Mouse (Mus musculus): ENCODE data around the gene Wapl.

Gene Wapl

GRCm38 (mm10) chr14:34772132-34772531, 98.4 kb downstream of the Wapl start:
- DNase-seq (ENCODE audit: low read depth, low spot score), result no peak

DNA sequence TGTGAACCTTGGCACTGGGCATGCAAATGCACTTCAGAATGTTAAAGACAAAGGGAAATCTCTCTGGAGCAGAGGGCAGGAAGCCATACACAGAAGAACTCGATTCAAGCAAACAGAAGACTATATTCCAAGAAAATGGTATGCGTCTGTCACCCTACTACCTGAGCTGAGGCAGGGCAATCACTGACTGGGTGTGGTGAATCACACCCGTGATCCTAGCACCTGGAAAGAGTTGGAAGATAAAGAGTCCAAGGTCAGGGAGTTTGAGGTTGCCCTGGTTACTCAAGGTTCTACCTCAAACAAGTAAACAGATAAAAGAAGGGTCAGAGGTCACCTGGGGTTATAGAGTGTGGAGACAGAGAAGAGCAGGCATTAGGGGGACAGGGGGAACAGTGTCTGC, 100.0 kb downstream of the Wapl start:
- DNase-seq (ENCODE audit: low read depth, low spot score), result no peak

DNA sequence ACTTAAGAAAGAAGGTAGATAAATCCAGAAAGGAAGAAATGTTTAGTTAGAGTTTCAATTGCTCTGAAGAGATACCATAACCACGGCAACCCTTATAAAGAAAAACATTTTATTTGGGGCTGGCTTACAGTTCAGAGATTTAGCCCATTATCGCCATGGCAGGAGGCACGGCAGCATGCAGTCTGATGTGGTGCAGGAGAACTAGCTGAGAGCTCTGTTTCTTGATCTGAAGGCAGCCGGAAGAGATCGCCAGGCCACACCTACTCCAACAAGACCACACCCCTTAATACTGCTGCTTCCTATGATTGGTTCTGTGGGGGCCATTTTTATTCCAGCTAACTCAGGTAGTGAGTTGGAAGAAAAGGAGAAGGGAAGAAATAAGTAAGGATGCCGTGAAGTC, 100.5 kb downstream of the Wapl start:
- no peak for DNase-seq (ENCODE audit: low read depth, low spot score)

- no peak for DNase-seq (ENCODE audit: low read depth, low spot score)
Measured at GRCm38 (mm10) chr14:34776719-34777385, 103.1 kb downstream of the Wapl start.

DNA sequence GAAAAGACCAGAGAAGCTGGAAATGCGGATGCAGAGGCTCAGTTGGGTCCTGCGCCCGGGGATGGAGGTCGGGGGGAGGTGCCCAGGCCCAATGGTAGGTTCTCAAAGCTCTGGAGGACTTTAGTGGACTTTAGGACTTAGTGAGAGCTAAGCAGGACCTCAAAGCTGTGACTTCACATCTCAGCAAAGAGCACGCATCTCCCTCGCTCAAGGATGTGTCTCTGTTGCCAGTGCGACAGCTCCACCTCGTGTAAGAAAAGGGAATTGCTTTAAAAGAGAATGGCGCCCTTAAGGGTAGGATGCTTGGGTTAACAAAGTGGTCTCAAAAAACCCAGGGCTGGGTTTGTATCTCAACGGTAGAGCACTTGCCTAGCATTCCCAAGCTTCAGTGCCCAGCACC, 104.1 kb downstream of the Wapl start:
- peak; percentile 78 for DNase-seq (ENCODE audit: low read depth, low spot score)

DNA sequence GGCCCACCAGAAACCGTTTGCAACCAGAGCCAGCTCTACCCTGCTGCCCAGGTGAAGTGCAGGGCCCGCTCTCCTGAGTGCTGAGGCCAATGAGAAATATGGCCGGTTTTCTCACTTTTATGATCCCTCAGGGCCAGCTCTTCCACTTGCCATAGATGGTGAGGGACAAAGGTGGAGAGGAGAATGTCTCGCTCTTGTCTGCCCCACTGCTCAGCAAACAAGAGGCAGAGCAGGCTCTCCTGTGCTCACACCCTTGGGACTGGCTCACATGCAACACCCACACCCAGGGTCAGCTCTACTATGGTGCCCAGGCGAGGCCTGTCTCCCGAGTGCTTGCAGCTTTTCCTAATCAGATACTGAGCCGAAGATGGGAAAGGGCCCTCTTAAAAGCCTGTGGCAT, 105.0 kb downstream of the Wapl start:
- DNase-seq (ENCODE audit: low read depth, low spot score), result no peak

- no peak for DNase-seq (ENCODE audit: low read depth, low spot score)
Measured at GRCm38 (mm10) chr14:34793406-34794037, 119.8 kb downstream of the Wapl start.

Measured in A20 (cell line).